Mouse (Mus musculus) kidney, postnatal 25 days (tissue): ENCODE data around the gene Spg21.
A peak's percentile ranks its signal among the peaks of the same experiment; 100 is the strongest.

Source experiments
- DNase-seq, 2 experiments: peaks; one replicate each; pipeline ENCODE4 v3.0.0; 2021; ENCODE audit warnings: mixed read lengths in 2 of 2

Gene Spg21

DNA sequence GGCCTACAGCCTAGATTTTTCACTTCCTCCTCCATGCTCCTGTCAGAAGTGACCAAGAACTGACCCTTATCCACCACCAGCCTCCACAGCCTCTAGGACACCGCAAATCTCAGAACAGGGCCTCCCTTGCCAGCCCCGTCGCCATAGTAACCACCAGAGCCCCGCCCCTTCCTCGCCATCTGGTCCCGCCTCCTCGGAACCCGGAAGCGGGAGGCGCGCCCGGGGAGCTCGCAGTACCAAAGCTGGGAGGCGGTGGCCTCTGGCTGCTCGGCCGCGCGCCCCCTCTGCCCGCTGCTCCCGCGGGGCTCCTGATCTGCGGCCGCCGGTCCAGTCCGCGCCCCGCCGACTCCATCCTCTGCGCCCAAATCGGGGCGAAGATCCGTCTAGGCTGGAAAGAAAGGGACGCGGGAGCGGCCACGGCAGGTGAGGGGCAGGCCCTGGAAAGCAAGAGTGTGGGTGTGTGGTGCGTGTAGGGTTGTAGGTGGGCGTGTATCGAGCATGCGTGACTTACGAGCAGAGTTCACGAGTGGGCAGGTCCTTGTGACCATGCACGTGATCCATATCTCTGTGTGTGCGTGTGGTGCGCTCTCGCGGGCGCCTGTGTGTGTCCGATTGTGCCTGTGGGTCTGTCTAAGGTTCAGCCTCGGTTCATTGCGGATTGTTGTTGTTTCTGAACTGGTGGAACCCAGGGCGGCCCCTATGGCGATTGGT, at the start of gene Spg21:
Gene Spg21, plus strand, starts transcription at position 216 of the 711 bp plus-strand sequence.
- peak; percentile 97 for DNase-seq

DNA sequence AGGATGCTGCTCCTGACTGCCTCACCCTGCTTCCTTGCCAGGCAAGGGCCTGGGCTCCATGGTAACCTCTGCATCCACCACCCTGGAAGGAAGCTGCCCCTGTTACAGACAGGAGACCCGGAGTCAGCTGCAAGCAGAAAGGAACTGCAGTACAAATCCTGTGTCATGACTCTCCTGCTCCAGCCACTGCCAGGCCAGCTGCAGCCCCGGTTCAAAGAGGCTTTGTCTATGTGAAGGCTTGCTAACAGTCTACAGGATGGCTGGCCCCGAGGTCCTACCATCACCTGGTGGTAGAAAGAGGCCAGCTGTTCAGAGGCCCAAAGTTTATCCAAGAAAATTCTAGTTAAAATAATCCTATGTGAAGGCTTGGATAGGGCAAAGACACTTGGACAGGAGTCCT, 49.4 kb upstream of the Spg21 start:
- no peak for DNase-seq

DNA sequence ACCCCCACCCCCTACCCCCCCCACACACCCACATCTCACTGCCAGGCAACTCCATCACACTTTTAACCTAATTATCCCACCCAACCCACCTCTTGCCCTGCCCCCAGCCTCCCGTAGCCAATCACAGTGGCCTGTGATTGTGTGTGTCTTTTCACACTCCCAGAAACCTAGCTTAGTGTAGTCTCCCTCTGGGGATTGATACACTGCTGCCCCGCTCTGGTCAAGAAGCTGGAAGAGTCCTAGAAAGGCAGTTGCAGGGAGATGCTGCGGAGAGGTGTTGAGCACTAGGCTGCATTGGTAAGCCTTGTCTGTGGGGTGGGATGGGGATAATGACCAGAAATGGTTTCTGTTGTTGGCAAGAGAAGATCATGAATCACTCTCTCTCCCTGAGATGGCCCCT, 43.0 kb upstream of the Spg21 start:
- DNase-seq, result no peak

DNA sequence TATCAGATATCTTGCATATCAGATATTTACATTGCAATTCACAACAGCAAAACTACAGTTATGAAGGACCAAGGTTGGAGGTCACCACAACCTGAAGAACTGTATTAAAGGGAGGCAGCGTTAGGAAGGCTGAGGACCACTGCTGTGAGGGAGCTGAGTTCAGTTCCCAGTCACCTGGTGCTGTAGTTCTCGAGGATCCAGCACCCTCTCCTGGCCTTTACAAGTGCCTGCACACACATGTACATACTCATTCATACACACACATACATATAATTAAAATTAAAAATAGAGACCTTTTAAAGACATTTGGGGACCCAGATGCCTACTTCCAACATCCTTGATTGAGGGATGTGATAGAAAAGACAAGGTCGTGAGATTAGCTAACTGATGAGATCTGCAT, 41.1 kb upstream of the Spg21 start:
- no peak for DNase-seq

DNA sequence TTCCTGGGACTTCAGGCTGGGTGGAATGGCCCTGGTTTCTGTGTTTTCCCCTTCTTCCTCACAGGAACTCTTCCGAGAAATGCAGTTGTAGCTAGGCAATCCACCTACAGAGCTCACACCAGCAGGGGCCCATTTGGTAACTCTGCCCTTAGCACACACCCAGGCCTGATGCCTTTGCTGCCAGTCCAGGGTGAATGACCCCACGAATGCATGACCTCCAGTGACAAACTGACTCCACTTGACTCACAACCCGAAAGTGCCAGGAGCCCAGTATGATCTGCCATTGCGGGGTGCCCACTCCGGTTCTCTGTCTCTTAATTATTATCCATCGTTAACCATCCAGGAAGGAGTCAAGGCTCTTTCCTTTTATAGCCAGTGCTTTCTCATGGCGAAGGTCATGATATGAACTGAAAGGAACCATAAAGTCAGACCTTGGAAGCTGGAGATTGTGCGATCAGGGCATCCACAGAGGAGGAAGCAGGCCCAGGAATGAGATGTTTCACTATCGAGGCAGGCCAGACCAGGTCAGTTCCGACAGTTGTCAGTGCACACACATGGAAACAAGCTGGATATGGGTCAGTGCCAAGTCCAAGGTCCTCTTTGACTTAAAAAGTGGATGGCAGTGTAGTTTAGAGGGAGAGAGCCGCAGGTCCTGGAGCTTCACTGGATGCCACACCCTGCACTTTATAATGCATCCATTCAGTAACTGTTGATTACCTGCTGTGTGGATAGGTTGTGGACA, 37.8 kb upstream of the Spg21 start, which contains the start of gene Slc51b:
Gene Slc51b, minus strand, starts transcription at position 196 of the 742 bp plus-strand sequence.
- DNase-seq, result peak; percentile 82 to 88

DNA sequence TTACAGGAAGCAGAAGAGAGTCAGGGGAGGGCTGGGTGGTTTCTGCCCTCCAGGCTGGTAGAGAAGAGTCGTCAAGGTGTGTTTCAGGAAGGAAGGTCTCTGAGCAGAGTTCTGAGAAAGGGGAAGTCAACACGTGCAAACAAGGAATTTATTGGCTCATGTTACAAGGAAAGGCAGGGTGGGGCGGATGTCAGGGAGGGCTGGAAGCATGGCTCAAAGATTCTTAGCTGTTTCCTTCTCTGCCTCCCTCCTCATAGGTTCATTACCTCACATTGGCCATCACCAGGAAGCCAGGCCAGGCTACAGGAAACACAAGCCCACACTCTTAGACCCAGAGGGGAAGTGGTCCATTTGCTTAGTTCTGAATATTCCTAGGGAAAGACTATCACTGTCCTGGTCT, 36.4 kb upstream of the Spg21 start:
- no peak for DNase-seq

DNA sequence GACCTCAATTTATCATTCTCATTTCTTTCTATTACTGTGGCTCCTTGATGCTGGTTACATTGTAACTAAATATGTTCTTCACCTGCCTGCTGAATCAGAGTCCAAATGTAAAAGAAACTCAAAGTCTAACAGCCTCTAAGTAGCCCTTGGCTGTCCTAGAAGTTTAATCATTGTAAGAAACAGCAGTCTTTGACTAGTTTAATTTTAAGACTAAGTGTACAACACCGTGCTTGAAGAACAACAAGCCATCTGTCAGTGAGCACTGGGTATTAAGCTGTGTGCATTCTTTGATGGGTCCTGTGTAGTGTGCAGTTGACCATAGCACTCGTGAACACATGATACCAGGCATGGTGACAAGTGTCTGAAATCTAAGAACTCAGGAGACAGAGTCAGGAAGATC, 33.2 kb upstream of the Spg21 start:
- no peak for DNase-seq

DNA sequence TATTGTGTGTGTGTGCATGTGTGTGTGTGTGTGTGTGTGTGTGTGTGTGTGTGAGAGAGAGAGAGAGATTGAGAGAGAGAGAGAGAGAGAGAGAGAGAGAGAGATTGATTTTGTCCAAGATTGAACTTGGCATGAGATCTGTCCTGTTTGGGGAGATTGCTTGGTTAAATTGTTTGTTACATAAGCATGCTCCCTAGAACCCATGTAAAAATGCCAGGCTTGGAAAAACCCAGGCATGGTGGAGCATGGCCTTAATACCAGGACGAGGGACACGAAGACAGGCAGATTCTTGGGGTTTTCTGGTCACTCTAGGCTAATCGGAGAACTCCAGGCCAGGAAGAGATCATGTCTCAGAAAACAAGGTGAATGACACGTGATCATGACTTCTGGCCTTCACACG, 32.7 kb upstream of the Spg21 start:
- peak in 1 of 2 experiments; percentile 33 for DNase-seq

DNA sequence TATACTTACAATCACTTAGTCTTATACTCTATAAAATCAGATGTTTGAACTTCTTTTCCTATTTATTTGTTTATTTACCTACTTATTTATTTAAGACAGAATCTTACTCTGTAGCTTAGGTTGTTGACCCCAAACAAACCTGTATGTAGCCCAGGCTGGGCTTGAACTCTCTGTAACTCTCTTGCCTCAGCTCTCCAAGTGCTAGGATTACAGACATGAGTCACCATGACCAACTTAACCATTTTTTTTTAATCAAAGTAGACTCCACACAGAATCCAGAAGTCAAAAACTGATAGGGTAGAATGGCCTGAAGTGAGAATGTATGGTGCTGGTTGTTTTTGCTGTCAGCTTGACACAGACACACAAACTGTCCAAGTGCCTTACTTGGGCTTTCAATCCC, 30.3 kb upstream of the Spg21 start:
- no peak for DNase-seq

DNA sequence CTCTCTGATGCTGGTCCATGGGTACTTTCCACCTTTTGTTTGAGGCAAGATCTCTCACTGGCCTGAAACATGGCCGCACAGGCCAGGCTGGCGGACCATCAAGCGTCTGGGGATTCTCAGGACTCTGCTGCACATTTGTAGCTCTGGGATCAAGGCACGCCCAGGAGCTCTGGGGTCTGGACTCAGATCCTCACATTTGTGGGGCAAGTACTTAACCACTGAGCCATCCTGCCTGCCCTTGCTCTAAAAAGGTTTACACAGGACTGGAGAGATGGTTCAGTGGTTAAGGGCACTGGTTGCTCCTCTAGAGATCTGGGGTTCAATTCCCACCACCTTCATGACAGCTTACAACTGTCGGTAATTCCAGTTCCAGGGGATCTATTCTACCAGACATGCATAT, 29.8 kb upstream of the Spg21 start:
- no peak for DNase-seq

DNA sequence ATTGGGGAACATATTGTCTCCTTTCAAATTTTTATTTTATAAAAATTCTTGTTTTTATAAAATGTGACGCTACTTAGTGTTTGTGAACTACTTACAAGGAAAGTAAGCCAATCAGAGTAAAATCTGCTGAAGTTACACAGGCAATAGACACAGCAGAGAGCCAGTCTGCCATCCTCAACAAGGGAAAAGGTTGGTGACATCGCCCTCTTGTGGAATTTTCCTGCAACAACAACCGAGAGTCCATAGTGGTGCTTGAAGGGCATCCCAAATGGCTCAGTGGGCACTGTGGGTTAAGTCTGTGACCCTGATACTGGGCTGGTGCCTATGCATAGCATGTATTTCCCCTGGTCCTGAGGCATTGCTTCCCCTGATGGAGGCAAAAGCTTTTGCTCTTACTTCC, 28.5 kb upstream of the Spg21 start:
- peak; percentile 84 to 92 for DNase-seq

DNA sequence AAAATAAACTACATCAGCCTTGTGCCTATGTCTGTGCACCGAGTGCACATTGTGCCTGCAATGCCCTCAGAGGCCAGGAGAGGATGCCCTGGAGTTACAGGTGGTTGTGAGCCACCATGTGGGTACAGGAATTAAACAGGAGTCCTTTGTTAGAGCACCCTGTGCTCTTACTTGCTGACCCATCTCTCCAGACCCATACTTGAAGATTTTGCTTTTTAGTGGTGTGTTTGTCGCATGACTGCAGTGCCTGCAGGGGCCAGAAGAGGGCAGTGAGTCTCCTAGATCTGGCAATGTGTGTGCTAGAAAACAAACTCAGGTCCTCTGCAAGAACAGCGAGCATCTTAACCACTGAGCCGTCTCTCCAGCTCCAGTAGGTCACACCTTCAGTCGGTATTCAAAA, 26.6 kb upstream of the Spg21 start:
- DNase-seq, result peak in 1 of 2 experiments; percentile 65

DNA sequence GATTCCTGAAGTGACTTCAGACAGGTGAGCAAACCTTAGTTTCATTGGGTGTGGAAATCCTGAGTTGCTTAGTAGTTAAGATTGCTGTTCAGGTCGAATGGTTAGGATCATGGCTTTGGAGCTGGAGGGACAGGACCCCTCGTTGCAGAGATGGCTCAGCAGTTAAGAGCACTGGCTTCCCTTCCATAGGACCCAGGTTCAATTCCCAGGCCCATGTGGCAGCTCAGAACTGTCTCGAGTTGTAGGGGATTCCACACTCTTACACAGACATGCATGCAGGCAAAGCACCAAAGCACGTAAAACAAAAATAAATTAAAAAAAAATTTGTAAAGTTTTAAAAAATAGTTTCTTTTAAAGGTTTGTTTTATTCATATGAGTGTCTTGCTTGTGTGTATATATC, 25.5 kb upstream of the Spg21 start:
- DNase-seq, result no peak

DNA sequence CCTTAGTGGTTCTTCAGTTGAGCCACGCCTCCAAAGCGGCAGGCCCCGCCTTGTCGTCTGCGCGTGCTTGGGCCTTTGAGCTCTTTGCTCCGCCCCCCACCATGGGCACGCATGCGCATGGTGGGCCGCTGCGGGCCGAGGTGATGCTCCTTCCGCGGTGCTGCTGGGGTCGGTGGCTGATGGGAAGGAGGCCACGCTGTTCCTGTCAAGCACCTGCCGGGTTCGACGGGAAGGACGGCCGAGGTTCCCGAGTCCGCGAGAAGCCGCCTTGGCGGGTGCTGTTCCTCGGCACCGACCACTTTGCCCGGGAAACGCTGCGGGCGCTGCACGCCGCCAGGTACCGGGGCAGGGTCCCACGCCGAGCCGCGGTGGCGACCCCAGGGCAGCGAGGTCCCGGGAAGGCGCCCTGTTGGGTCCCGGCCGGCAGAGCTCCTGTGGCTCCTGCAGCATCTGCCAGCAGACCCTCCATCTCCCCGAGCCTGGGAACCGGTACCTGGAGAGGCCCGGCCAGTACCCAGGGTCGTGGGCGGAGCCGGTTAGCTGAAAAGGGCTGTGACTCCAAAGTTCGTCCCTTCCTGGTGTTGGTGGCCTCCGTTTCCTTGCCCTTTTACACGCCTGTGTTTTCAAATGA, 25.0 kb upstream of the Spg21 start, which contains the start of gene Mtfmt:
Gene Mtfmt, plus strand, starts transcription at position 112 of the 631 bp plus-strand sequence.
- DNase-seq, result peak; percentile 96 to 97

DNA sequence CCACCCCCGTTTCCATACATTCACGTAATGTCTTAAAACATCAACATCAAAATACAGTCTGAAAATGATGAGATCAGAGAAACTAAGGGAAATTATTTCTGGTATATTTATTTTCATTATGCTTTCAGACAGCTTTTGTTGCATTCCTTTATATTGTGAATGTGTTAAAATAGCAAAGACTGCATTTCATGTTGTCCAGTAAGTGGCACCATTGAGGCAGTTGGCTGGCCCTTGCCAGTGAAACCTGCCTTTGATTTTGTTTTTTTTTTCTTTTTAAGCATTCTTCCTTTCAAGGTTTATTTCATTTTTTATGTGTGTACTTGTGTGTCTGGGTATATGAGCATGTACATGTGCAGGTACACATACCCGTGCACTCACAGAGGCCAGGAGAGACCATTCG, 16.1 kb upstream of the Spg21 start:
- no peak for DNase-seq

DNA sequence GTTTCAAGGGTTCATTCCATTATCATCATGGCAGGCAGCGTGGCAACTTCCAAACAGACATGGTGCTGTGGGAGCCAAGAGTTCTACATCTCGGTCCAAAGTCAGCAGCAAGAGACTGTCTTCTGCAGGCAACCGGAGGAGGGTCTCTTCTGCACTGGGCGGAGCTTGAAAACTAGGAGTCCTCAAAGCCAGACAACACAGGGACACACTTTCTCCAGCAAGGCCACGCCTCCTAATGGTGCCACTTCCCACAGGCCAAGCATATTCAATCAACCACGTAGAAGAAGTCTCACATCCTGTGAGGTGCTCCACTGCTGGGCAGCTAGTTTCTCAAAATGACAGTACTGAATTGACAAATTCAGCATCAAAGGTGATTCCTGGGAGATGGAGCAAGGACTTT, 12.8 kb upstream of the Spg21 start:
- no peak for DNase-seq

DNA sequence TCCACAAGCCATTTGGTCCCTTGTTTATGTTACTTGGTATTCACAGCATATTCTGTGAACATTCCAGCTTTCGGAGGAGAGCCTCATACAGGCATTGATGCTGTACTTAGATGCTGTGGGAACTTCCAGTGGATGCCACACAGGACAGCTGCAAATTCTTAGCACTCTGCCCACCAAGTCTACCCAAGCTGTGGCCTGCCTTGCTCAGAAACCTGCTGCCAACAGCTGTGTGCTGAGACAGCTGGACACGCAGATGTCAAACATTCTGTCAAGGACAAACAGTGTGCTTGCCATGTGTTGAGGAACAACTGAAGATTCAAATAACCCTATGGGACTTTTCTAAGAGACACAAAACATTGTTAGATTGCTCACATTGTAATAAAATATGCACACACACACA, 1.8 kb upstream of the Spg21 start:
- no peak for DNase-seq

DNA sequence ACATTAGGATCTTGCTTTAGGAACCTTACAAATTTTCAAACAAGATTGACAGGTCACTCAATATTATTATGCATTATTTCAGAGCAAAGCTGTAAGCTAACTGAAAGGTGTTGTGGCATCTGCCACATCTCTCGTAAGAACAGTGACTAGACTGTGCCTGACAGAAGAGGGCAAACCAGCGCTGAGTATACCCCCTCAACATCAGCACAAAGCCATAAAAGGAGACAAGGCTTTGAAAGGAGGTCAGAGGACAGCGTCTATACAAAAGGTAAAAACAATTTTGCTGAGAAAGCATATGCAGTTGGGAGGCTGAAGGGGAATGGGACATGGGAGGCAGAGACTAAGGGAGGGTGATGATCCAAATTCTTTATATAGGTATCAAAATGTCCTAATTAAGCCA, 549 bp upstream of the Spg21 start:
- DNase-seq, result no peak

DNA sequence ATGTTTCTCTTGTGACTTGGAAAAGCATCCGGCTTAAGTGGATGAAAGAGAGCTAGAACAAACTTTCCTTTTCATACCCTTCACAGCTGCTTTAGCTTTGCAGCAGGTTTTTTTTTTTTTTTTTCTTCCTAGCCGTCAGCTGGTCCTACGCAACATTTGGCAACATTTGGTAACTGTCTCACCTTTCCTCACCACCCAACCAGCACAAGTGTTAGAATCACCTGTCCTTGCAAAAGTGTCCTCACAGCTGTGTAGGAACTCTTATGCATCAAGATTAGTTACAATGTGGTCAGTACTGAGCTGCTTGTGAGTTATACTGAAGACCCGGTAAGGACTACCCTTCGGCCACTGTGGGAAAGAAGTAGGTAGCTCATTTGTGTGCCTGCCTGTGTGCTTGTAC, 1.8 kb downstream of the Spg21 start:
- no peak for DNase-seq

DNA sequence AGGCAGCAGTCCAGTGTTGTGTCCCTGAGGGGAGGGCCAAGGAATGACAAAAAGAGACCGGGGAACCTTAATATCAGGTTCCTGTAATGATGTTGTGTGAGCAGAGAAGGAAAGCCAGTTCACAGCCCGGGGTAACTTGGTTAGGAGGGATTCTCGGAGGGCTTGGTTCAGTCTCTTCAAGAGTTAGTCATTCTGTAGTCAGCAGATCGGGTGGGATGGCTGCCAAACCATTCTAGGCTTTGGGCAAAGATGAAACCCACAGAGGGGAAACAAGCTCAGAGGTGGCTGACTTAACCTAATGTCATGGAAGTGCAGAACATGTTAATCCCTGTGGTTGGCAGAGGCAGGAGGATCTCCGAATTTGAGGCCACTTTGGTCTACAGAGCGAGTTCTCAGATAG, 3.4 kb downstream of the Spg21 start:
- peak; percentile 71 to 83 for DNase-seq

DNA sequence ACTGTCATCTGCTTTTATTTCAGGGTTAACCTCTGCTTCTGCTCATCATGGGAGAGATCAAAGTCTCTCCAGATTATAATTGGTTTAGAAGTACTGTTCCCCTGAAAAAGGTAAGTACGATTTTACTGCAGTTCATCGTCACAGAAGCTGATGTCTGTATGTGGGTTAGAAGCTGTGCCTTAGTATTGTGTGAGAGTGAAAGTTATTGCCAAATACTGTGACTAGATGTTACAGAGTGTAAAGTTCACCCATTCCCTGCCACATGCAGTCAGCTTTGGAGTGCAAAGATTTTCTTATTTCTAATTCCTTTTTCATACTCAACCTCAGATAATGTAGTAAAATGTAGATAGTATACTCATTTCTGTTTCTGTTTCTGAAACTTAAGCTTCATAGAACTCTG, 4.5 kb downstream of the Spg21 start:
- DNase-seq, result no peak

DNA sequence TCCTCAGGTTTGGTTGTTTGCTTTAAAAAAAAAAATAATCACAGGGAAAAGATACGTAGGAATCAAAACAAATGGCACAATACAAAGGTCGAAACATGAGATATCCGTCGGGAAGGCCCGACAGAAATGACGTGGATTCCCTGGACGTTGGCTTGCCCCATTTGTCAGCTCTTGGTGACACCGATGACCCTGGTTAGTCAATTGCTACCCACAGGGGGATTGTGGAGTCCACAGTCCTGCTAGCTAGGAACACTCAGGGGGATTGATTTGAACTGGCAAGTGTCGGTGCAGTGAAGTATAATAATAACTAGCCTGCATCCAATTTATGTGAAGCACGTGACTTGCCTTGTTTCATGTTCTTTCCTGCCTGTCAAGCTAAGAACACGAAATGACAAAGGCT, 6.9 kb downstream of the Spg21 start:
- no peak for DNase-seq

DNA sequence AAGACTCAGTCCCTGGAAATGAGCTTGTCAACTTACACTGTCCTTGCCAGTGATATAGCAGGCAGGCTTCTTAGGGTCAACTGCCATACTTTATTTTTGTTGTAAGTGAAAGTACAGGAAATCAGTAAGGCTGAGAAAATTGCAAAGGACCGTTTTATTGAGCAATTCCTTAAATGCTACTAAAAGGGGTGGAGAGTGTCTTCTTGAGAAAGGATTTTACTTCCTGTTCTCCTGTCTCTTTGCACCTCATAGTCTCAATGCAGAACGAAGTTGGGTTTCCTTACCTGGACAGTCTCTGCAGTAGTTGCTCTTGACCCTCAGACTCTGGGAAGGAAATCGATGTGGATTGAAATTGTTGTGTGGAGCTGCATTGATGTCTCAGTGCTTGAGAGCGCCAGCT, 12.0 kb downstream of the Spg21 start:
- DNase-seq, result no peak

DNA sequence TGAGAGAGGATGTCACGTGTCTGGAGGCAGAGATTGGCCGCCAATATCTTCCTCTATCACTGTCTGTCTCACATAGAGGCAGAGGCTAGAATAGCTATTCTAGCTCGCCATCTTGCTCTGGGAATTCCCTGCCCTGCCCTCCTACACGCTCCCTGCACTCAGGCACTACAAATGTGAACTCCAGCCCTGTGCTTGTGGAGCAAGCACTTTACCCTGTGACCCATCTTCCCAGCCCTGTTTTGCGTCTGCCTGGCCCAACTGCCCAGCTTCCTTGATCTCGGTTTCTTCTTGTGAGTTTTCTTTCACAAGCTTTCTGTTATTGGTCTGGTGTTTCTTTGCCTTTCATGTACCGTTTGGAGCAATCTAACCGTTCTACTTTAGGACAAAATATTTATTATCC, 18.4 kb downstream of the Spg21 start:
- no peak for DNase-seq
